Mouse (Mus musculus) embryo, embryonic 10.5 days (tissue): ENCODE results near the gene Krt81.
A peak's percentile ranks its signal among the peaks of the same experiment; 100 is the strongest.

Experiments
- DNase-seq: peaks from one replicate; pipeline ENCODE4 v3.0.0-alpha.2; 2015; ENCODE audit warnings: low spot score

The Krt81 gene

DNA sequence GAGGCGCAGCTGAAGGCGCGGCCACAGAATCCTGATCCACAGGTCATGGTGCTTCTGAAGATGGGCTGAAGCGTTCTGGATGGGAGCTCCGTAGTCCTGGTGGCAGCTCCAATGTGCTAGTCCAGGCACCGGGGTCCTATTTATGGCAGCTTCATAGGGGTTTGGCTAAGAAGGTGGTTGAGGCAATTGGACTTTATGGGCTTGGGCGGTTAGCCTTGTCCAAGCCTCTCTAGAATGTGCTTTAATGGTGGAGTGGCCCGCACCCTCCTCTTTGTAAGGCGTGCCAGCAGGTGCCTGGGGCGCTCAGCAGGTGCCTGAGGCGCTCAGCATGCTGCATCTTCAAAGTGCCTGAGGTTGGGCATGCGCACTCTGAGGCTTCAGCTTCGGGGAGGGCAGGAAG is at the start of gene Krt81:
Krt81 (minus strand) TSS at position 101 of the 400 bp plus-strand sequence.
- no peak for DNase-seq

DNA sequence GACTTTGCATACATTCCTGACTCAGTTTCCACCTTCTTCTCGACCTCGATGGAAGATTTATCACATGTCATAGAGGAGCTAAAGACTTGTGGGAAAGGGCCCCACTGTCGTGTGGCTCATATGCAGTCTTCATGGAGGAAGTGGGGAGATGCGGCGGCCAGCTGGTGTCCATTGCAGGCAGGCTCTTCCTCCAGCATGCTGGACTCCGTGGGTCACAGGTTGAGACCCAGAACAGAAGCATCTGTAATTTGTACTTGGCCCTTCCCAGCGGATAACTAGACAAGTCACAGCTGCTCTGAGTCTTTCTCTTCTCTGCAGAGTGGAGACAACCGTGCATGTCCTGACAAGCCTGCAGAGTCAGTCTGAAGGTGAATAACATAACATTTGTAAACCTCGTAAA is 44.7 kb upstream of the Krt81 start:
- no peak for DNase-seq

DNA sequence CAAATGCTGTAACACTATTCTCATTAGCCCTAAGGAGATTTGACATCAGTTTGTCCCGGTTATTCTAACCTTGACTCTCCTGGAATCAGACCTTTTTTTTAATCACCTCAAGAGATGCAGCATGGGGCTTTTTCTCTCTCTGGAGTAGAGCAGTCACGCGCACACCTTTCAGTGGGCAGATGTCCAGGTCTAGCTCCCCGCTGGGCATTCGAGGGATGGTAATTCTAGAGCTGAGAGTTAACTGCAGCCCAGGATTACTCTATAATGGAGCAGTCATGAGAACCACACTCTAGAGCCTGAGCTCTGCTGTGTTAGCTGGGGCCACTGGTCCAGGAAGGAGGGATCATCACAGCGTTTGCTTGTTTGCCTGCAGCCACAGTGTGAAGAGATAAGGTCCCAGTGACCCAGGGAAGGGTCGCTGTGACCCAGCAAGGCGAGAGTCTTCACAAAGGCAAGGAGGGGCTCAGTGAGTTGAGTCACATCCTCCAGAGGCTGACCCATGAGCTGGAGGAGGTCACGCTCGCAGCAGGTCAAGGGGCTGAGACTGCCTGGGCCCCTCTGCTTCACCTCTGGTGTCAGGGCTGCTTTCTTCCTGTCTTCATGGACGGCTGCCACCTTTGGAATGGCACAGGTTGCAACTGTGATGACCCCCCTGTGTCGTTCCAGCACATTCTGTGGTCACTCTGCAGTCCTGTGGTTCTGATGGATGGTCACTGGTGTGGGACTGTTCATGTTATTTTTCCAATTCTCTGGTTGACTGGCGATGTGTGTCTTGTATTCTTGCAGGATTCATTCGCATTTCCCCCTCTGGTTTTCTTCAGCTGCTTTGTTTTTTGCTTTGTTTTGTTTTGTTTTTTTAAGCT is 43.6 kb upstream of the Krt81 start:
- peak; percentile 15 for DNase-seq

DNA sequence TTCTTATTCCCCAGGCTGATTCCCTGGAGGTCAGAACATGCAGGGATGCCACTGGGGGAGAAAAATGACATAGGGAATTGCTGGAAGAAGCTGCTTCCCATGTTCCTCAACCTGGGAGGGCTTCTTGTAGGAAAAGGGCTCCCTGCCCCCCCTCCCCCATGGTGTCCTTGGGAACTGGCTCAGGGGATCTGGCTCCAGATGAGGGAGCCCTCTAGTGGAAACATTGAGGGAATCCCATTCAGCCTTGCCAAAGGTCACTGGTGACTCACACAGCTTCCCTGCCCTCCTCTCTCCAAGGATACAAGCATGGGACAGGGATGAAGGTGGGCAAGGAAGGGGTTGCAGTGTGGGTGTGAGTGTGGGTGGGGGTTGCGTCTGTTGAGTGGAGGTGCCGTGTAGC is 33.6 kb upstream of the Krt81 start:
- peak; percentile 63 for DNase-seq

DNA sequence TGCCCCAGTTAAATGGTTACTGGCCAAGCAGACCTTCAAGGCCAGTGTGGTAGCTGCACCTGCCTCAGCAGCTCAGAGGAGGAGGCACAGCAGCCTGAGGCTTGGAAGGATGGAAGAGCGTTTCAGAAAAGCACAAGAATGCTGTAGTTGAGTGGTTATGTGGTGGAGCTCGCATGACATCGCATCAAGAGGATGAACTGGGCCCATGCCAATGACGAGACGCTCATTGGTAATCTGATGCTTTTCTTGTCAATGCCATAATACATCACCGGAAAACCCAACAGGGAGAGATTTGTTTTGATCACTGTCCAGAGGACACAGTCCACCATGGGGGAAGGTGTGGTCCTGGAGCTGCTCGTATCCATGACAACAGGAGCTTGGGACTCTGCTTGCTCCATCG is 31.7 kb upstream of the Krt81 start:
- no peak for DNase-seq

DNA sequence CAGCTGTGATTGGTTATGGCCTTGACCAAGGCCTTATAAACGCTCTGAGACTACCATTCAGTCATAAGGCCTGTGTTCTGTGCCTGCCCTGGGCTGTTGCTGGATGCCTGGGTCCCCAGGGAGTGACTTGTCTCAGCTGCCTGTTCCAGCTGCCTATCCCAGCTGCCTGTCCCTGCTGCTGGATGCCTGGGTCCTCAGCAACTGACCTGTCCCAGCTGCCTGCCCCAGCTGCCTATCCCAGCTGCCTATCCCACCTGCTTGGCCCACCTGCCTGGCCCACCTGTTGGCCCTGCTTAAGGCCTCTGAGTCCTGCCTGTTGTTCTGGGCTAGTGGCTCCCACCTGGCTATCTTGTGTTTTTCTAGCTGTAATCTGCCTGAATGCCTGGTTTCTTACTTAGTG is 30.7 kb upstream of the Krt81 start:
- no peak for DNase-seq

DNA sequence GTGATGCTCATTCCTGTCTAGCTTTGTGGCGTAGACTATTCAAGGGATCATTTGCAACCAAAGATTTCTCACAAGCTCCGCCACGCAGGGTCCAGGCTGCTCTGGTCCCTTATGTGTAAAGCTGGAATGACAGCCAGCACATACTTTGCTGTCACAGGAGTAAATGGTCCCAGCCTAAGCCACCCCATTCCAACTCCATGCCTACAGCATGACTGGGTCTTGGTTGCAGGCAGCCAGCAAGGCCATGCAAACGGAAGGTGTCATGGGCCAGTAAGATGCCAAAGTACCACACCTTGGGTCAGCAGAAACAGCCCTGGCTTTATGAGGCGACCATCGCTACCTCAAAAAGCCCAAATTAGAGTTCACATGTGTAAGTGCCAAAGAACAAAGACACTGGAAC is 30.2 kb upstream of the Krt81 start:
- DNase-seq = no peak

DNA sequence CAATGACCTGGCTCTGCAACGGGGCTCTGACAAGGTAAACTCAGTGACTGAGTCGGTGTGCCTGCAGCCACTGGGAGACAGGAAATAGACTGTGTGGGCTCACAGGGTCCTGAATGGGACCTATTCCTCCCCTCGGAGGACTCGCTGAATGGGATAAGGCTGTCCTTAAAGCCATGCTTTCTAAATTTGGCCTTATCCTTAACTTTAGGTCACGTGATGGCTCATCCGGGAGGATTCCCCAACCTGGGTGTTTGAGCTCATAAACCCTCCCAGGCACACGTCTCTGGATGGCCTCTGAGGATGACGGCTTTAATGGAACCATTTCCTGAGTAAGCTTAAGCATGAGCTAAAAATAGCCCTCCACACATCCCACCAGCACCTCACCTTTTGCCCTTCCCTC is 29.2 kb upstream of the Krt81 start:
- DNase-seq = no peak

DNA sequence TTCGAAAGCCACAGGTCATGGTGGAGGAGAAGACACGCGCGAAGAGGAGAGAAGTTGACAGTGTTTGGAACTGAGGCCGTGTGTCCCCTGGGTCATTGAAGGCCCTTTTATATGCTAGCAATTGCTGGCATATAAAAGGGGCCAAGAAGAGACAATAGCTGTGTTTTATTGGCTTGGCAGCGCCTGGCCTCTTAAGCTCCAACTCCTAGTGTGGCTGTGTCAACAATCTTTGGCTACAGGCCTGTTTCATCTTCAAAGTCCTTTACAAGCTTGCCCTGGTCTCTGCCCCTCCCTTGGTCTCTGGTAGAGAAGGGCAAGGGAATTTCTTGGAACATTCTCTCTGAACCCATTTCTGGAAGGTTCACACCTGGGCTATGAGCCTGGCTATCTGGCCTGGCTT is 27.9 kb upstream of the Krt81 start, which contains the start of gene Krt83:
Krt83 (minus strand) TSS at position 82 of the 400 bp plus-strand sequence.
- no peak for DNase-seq

DNA sequence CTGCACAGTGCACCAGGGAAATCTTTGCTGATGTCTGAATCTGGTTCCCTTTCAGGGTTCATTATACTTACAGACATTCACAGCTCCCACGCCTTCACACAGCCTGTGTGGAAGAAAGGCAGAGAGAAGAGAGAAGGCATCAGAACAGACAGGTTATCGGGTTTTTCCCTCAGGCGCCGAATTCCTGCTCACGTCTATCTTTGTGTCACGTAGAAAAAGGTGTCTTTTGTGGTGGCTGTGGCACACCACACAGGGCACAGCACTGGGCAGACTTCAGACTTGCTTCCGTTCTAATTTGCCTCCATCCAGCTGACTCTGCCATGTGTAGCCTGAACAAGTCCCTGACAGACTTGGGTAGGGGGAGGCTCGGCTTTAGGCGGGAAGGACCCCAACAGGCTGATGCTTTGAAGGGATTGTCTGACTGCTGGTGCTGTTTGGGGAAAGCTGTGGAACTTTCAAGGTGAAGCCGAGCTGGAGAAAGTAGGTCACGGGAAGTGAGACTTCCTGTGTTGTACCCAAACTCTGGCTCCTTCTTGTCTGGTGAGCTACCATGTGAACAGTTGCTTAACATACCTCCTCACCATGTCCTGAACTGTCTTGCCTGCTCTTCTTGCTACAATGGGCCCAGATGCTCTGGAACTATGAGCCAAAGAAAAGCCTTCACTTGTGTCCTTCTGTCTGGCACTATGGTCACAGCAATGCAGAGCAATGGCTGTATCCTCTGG is 22.5 kb upstream of the Krt81 start:
- no peak for DNase-seq

DNA sequence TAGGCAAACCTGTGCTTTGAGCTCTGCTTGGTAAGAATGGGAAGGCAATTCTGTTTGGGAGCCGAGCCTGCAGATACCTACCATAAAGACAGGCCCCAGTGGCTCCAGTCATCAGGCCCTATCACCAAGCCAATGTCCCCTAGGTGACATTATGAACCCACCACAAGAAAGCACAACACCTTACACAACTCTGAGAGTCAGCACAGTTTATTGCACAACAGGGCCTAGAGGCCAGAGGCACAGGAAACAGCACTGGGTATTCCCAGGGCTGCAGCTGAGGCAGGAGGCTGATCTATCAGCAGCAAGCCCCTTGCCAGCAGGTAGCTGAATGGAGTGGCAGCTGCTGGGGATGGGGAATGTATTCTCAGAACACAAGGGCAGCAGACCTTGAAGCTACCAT is 21.4 kb upstream of the Krt81 start:
- no peak for DNase-seq

DNA sequence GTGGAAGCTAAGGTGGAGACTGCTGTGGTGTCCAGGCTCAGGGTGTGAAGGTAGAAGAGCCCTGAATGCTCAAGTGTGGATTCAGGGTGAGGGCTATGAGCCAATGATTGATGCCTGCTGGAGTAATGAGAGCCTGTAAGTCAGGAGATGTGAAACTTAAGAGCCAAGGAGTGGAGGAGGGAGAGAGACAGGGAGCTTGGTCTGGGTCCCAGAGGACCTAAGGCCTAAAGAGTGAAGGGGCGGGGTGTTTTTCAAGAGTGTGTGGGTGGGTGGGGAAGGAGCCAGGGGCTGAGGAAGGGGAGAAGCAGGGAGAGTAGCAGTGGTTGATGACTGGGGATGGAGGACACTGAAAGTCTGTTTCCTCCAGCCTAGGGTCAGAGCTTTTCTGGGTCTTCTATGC is 20.1 kb upstream of the Krt81 start:
- DNase-seq = no peak

DNA sequence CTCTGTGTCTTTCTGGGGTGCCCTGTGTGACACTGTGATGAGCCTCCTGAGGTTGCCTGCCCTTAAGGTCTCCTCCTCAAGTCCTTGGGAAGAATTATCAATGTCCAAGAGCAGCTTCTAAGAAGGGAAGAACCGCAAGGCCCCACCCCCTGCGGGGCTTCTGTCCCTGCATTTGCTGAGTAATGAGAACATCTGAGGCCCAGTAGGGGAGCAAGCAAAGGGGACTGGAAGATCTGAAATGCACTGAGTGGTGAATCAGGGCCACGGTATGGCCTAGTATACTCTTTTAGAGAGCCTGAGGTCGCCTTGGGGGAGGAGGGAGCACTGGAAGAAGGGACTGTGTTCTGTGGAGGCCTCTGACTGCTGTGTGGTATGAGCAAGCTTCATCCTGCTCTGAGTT is 18.5 kb upstream of the Krt81 start:
- DNase-seq = no peak

DNA sequence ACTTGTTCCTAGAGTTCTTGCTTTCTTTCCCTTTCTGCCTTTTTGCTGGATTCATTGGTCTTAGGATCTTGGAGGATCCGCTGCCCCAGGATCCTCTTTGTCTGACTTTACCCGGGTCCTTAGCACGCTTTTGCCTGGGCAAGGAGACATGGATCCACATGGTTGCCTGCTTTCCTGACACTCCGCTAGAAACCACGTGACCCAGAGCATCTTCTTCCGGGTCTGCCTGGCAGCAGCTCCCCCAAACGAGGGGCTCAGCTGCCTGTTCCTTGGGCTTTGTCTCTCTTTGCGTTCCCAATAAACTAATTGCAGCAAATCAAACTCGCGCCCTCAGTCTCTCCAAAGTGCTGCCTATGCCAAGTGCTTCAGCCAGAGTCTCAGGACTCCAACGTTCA is 16.1 kb upstream of the Krt81 start:
- DNase-seq = peak; percentile 33

DNA sequence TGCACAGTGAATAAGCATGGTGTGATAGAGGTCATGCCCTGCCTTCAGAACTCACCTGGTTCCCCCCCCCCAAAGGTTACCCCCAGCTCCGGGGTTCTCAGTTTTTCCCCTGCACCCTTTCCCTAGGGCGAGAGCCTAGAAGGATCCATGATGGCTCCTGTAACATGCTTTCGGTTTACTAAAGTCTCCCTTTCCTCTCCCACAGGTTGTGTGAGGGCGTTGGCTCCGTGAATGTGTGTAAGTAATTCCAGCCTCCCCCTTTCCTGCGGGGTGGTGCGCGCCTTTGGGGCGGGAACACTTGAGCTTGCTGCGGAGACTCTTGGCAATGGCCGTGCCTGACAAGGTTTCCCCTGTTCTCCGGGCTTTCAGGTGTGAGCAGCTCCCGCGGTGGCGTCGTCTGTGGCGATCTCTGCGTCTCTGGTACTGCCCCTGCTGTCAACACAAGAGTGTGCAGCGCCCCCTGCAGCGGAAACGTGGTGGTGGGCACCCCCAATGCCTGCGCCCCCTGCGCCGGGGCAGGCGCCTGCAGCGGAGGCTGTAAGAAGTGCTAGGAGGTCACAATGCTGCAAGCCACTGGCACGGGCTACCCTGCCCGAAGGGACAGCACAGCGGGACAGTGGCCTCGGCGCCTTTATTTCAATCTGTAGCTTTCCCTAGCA is 15.6 kb upstream of the Krt81 start:
- peak; percentile 71 for DNase-seq

DNA sequence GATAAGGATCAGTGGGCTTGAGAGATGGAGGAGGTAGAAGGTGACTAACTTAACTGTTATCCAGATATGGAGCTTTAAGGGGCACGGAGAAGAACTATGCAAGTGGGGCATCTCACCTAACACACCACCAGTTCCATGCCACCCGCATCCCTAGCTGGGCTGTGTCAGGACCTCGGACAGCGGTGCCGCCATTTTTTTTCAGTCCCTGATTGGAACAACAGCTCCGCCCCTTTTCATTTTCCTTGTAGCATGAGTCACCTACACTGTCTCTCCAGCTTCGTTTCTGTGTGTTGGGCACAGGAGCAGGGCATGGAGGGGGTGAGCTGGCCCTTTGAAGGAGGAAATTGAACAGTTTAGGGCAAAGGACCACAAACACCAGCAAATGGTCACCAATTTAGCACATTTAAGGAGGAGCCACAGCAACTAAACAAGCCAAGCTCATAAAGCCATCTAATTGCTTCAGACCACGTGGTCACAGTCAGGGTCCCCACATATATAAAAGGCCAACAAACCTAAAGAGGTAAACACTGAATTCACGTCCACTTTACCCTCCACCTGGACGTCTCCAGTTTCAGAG is 9.5 kb upstream of the Krt81 start, which contains the start of gene Krt86:
Krt86 (plus strand) TSS at position 527 of the 577 bp plus-strand sequence.
- DNase-seq = peak; percentile 74

DNA sequence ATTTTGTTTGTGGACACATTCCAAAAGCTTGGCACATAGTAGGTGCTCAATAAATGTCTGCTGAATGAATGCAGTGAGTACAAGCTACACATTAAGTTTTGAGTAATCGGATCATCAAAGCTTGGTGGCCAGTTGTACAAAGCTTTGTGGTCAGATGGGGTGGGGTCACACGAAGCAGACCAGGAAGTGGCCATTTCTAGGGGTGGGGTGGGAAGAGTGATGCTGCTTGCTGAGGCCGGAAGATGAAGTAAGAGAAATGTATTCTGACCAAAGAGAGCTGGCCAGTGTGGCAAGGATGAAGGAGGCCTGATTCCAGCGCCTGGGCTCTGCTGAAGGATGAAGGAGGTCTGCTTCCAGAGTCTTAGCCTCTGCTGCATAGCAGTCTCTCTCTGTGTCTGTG is 5.5 kb upstream of the Krt81 start:
- DNase-seq = no peak

DNA sequence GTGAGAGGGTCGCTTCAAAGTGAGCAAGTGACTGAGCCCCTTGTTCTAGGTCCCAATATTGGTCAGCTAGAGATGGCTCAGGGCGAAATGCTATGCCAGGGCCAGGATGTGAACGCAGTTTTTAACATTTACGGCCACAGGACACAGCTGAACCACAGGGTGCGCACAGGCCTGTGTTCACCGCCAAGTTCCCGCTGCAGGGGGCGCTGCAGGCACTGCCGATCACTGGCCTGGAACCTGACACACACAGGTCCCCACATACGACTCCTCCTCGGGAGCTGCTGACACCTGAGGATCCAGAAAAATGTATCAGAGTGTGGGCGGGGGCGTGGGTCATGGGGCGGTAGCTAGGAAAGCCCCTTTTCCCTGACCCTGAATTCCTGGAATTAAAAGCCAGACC is 4.3 kb downstream of the Krt81 start:
- DNase-seq = no peak

DNA sequence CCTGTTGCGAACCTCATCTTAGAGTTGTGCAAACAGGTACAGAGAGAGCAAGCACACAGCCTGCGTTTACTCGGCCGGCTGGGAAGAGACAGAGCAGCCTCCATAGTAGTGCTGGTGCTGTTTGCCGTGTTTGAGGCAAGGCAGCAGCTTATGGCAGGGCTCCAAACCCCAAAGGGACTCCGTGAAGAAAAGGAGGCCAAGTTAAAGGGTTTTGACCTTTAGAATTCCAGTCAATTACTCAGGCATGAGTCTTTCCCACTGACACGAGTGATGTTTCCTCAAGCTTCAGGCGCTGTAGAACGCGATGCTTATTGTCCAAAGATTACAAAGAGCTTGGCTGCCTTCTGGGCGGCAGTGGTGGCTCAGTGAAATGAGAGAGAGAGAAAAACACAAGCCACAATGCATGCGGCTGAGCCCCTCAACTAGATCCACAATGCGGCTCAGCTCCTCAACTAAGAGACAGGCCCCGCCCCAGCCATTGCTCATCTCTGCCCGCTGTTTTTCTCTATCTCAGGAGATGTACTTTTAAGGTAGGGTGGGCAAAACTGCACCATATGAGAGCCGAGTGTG is 5.1 kb downstream of the Krt81 start:
- DNase-seq = peak; percentile 19

DNA sequence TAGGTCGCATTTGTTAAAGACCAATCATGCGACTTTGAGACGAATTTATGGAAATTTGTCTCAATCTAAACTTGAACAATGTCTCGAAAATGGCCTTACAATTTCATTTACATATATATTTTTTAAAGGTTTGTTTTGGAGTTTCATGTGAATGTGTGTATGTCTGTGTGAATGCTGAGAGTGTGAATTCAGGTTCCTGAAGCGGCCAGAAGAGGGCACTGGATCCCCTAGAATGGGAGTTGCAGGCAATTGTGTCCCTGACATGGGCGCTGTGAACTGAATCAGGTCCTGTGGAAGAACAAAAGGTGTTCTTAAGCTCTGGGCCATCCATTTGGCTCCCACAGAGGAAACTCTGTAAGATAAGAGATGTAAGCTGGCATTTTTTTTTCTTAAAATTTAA is 7.7 kb downstream of the Krt81 start:
- no peak for DNase-seq

DNA sequence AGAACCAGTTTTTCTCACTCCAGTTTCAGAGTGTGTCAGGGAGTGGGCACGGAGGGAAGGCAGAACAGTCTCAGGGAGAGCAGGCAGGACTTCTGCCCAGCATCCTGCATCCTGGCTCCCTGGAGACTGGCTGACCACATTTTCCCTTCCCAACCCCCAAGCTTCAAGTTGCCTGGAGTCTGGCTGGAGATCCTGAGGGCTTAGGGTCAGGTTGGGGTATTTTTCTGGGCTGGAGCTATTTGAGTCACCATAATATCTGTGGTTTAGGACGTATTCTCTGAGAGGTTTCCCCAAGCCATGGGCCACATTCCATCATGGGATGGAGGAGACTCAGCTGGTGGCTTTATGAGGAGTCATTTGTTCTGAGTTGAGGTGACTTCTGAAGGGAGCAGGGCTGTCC is 8.3 kb downstream of the Krt81 start:
- no peak for DNase-seq

DNA sequence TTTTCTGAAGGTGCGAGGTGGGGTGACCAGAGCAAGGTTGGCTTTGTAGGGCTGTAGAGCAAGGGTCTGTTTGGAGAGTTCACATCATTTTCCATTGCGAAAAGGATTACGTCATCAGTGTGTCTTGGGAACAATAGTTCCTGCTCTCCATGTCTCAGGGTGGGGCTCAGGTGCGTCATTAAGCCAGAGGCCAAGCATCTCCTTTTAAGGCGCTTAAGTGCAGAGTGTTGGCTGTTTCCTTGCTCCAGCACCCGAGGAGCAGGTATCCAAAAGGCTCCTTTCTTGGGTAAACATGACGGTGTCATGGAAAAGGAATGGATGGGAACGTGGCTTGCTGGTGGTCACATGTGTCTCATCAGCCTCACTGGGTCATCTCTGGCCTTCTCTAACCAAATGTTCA is 8.8 kb downstream of the Krt81 start:
- no peak for DNase-seq
